Mouse (Mus musculus) midbrain, embryonic 12.5 days (tissue): ENCODE data around the gene Kansl1l. TPM values are rescaled to one million over a fixed set of nuclear protein-coding genes. Genes with fewer than 3 reads are reported as not detected.

Source experiments
- ATAC-seq: fragments of 200-750 bp; cut with Nextera tagmentation; 2 replicates; pipeline ENCODE4 v1.8.0; 2017; ENCODE audit warnings: low read depth, moderate TSS enrichment, moderate library complexity; ENCODE audit not compliant: low FRiP score
- H3K27ac ChIP-seq: fragments of 300-500 bp; sonication (generic); replicated peaks from 2 replicates; pipeline ENCODE4 v1.5.1; 2016; ENCODE audit warnings: mild to moderate bottlenecking
- H3K27me3 ChIP-seq: fragments of 300-500 bp; sonication (generic); 2 replicates; pipeline ENCODE4 v1.6.1; 2016; ENCODE audit warnings: mild to moderate bottlenecking
- H3K36me3 ChIP-seq: fragments of 300-500 bp; sonication (generic); 2 replicates; pipeline ENCODE4 v1.6.1; 2016
- H3K4me1 ChIP-seq: fragments of 300-500 bp; sonication (generic); 2 replicates; pipeline ENCODE4 v1.6.1; 2016
- H3K4me2 ChIP-seq: fragments of 300-500 bp; sonication (generic); replicated peaks from 2 replicates; pipeline ENCODE4 v1.6.1; 2016; ENCODE audit warnings: mild to moderate bottlenecking, moderate library complexity
- H3K4me3 ChIP-seq: fragments of 300-500 bp; sonication (generic); 2 replicates; pipeline ENCODE4 v1.5.1; 2016; ENCODE audit warnings: mild to moderate bottlenecking
- H3K9ac ChIP-seq: fragments of 300-500 bp; sonication (generic); replicated peaks from 2 replicates; pipeline ENCODE4 v1.6.1; 2016; ENCODE audit warnings: mild to moderate bottlenecking, moderate library complexity
- H3K9me3 ChIP-seq: fragments of 300-500 bp; sonication (generic); 2 replicates; pipeline ENCODE4 v1.6.1; 2016; ENCODE audit warnings: mild to moderate bottlenecking
- WGBS: fragments of 180-500 bp; shearing (Covaris S2); methylation state at CpG from one replicate; pipeline ENCODE4 v1.1.7; 2016; 5-methylcytosine and 5-hydroxymethylcytosine counted together
- polyA plus RNA-seq: library from polyadenylated mRNA; unstranded; fragments of >200 nt; fragmentation: Nextera tagmentation; extraction: Ambion mirVana; gene quantifications from 2 replicates; pipeline ENCODE4 v1.2.1, GENCODE M21; 2016

The Kansl1l gene
- polyA plus RNA-seq, result 17.2 and 20.7 TPM in 2 replicates

DNA sequence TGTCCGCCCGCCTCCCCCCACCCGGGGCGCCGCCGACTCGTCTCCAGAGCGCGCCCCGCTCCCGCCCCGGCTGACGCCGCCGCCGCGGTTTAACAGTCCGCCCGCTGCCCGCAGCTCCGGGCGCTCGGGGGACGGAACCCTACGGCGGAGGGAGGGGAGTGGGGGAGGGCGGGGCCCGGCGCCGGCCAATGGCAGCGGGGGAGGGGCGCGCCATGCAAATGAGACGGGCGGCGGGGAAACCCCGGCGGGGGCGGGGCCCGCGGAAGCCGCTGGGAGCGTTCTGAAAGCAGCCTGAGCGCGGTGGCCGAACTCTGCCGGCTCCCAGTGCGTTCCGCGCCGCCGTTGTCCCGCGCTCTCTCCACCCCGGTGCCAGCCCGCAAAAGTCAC lies at the start of gene Kansl1l:
Kansl1l (minus strand) TSS at position 110 of the 387 bp plus-strand sequence.
- Histone ChIP-seq H3K4me3 (peak within 1 kb of the TSS; percentile 88), H3K27me3 (peaks cover 7% of the 10 kb centered on the region), H3K4me1 (peaks cover 17% of the 10 kb centered on the region), H3K9me3 (no peaks in the 10 kb centered on the region), H3K4me2 (peak within 1 kb of the TSS; percentile 81), H3K27ac (peak within 1 kb of the TSS; percentile 98), H3K36me3 (no peaks in the 10 kb centered on the region), H3K9ac (peak within 1 kb of the TSS; percentile 92)
- peak; percentile 87 for ATAC-seq
- 0% methylated on average over 19 of the region's 56 CpGs for WGBS

DNA sequence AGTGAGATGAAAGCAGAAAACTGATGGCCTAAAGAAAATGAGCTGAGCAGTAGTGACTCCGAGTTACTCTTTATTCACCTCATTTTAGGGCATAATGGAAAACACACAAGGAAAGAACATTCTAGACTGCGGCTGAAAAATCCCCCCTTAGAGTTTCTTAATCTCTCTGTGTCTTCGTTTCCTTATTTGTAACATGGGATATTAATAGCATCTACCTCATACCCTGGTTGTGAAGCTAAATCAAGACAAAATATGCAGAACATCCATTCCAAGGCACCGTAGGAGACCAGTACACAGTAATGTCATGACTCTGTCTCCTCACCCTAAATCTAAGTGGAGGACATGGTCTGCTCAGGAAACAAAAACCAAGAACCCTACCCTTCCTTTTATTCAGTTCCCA lies 48.3 kb upstream of the Kansl1l start:
- H3K27me3 ChIP-seq, result no peaks in the 10 kb centered on the region
- H3K4me2 ChIP-seq, result no peak overlapping the region
- H3K9me3 ChIP-seq, result no peaks in the 10 kb centered on the region
- peaks cover 14% of the 10 kb centered on the region for H3K4me1 ChIP-seq
- no peak overlapping the region for H3K9ac ChIP-seq
- H3K27ac ChIP-seq, result no peak overlapping the region
- no peak for ATAC-seq
- H3K4me3 ChIP-seq, result no peak overlapping the region
- H3K36me3 ChIP-seq, result no peaks in the 10 kb centered on the region
- WGBS, result 89% methylated on average over 4 of the region's 4 CpGs

DNA sequence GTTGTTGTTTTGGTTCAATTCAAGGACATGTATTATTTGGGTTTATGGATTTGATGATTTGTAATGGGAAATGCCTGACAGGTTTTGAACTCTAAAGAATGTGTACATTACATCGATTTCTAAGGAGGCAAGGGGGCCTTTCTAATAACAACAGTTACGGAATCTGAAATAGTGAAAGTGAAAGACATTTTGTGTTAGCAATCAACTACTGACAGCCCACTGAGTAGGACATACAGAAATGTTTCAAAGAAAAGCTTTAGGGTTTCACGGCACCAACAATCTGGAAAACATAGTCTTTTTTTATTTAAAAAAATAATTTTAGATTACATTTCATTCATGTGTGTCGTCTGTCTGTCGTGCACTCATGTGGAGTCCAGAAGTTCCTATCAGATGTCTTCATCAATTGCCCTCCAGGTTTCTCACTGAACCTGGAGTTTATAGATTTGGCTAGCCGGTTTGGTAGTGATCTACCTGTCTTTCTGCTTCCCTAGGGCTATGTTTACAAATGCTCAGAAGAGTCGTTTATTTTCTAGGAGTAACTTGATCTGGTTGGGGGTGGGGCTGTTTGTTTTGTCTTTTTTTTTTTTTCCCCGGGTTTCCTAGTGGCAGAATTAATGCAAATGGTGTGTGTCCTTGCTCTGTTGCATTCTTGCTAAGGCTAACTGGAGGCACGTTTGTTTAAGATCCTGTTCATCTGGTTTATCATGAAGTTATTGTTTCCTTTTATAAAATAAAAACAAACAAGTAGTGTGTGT lies 46.6 kb upstream of the Kansl1l start:
- no peak overlapping the region for H3K9ac ChIP-seq
- no peak overlapping the region for H3K4me3 ChIP-seq
- H3K27ac ChIP-seq, result no peak overlapping the region
- H3K27me3 ChIP-seq, result no peaks in the 10 kb centered on the region
- no peaks in the 10 kb centered on the region; the same call in 1 of the 2 replicates for H3K9me3 ChIP-seq
- WGBS, result 20% methylated on average over 9 of the region's 9 CpGs
- peak overlapping the region; percentile 71 for H3K4me2 ChIP-seq
- H3K36me3 ChIP-seq, result no peaks in the 10 kb centered on the region
- H3K4me1 ChIP-seq, result peaks cover 14% of the 10 kb centered on the region
- no peak for ATAC-seq

DNA sequence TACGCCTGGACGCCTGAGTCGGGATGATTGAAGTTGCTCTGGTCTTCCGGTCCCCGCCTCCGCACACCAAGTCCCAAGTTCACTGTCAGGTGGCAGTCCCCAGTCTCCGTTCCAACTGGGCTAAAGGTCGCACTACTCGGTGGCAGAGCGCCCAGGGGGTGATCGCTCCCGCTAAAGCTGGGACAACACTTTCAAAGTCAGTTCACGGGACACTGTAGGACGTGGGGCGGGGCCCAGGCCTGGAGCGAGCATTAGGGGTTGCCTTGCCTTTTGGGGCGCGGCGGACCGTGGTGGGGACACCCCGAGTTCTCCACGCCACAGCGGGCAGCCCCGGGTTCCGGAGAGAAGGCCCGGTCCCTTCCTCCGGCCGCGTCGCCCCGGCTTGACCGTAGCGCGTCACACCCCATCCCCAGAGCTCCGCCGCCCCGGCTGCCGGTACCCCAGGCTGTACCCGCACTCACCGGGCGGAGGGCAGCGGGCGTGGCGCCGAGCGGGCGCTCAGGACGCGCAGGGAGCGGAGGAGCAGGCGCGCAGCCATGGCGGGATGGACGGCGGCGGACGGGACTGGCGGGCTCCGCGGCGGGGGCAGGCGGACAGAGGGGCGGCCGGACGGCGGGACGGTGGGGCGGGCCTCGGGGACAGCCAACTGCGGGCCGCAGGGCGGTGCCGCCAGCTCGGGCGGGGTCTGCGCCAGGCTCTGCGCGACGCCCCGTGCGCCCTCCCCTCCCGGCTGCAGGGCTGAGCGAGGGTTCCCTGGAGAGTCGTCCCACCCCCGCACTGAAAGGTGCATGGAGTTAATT lies 45.5 kb upstream of the Kansl1l start, which contains the start of gene Acadl:
Acadl (minus strand) TSS at position 566 of the 800 bp plus-strand sequence.
- H3K4me1 ChIP-seq, result peaks cover 14% of the 10 kb centered on the region
- H3K9me3 ChIP-seq, result no peaks in the 10 kb centered on the region; the same call in 1 of the 2 replicates
- peak; percentile 88 for ATAC-seq
- H3K36me3 ChIP-seq, result peaks cover 1% of the 10 kb centered on the region; the same call in 1 of the 2 replicates
- H3K4me3 ChIP-seq, result peak within 1 kb of the TSS; percentile 87
- peak within 1 kb of the TSS; percentile 83 for H3K9ac ChIP-seq
- H3K4me2 ChIP-seq, result peak within 1 kb of the TSS; percentile 71
- under 1% methylated on average over 83 of the region's 85 CpGs for WGBS
- peak within 1 kb of the TSS; percentile 49; the same call in 1 of the 2 replicates for H3K27ac ChIP-seq
- no peaks in the 10 kb centered on the region for H3K27me3 ChIP-seq

DNA sequence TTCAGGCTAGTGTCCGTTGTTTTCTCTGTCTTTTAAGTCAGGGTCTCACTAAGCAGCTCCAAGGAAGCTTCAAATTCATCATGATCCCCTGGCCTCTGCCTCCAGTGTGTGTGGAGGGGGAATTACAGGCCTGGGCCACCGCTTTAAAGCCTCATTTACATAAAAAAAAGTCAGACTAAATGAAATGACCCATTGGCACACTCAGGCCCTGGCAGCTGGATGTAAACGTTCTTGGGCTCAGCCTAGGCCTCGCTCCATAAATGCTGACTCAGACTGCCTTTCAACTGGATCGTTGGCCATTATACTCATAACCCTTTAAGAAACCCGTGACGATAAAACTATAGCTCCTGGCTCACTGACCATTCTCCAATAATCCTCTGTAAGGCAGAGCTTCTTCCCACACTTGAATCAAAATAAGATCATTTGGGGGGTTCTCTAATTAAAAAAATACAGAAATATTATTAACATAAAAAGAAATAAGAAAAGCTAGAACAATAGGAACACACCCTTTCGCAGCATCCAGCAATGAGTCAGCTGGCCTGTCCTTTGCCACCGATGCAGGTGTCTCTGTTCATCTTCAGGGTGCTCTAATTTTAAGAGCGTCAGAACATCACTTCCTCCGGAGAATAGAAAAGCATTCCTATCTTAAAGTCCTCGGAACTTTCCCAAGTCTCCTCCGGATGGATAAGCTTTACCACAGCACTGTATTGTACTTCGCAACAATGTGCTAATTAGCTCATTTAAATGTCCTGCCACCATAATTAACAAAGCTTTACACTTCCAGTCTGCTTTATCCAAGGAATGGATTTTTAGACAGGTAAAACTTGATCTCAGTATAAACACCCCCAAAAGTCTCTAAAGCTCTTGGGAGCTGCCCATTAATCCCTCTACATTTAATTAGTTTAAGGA lies 44.7 kb upstream of the Kansl1l start:
- Histone ChIP-seq H3K9me3 (no peaks in the 10 kb centered on the region; the same call in 1 of the 2 replicates), H3K27me3 (no peaks in the 10 kb centered on the region), H3K9ac (no peak overlapping the region), H3K4me3 (peak overlapping the region; percentile 87), H3K4me1 (peaks cover 14% of the 10 kb centered on the region), H3K27ac (no peak overlapping the region; the same call in 1 of the 2 replicates), H3K4me2 (peak overlapping the region; percentile 71), H3K36me3 (peaks cover 7% of the 10 kb centered on the region; the same call in 1 of the 2 replicates)
- ATAC-seq, result peak; percentile 47; the same call in 1 of the 2 replicates
- 12% methylated on average over 14 of the region's 14 CpGs for WGBS

DNA sequence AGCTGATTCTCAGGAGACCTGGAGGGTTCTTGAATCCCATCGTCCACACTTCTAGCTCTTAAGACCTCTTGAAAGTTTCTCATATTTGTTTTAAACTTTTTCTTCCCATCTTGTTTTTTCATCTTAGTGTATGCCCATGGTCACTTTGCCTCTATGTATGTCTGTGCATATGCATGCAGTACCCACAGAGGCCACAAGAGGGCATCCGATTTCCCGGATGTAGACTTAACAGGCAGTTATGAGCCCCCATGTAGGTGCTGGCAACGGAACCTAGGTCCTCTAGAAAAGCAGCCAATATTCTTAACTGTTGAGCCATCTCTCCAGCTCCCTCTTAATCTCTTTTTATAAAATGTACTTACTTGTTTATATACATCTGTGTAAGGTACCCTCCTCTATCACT lies 30.1 kb upstream of the Kansl1l start:
- ATAC-seq, result no peak
- 91% methylated on average over 4 of the region's 4 CpGs for WGBS

DNA sequence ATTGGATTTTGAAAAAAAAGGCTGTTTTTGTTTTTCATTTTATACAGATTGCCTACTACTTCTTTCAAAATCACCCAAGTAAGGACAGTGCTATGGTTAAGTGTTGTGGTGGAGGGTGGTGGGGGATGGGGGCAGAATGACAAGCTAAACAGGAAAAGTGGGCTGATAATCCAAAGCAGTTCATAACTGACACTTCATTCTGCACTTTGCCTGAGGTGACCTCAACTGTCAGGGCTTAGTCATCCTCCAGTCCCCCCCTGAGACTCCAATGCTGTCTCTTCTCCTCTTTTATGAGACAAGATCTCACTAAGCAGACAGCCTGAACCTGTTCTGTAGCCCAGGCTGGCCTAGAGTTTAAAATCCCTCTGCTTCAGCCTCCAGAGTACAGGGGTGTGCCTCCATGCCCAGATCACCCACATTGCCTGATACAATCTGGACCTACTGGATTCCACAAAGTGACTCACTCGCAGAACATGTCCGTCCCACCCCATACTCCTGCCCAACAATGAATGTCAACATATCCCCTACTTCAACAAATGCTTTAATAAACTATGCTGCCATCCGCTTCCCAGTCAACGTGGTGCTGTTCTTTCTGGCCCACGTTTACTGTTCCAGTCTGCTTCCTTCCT lies 28.4 kb upstream of the Kansl1l start:
- Histone ChIP-seq H3K4me2 (no peak overlapping the region), H3K4me3 (no peak overlapping the region), H3K36me3 (peaks cover 16% of the 10 kb centered on the region), H3K9me3 (peaks cover 7% of the 10 kb centered on the region; the same call in 1 of the 2 replicates), H3K4me1 (peaks cover 5% of the 10 kb centered on the region; the same call in 1 of the 2 replicates), H3K27me3 (no peaks in the 10 kb centered on the region), H3K9ac (no peak overlapping the region), H3K27ac (no peak overlapping the region)
- WGBS, result 88% methylated on average over 5 of the region's 5 CpGs
- no peak for ATAC-seq

More for the DNA sequence above, 30.1 kb upstream of the Kansl1l start:
- Histone ChIP-seq H3K27me3 (no peaks in the 10 kb centered on the region), H3K9ac (no peak overlapping the region), H3K9me3 (peaks cover 7% of the 10 kb centered on the region; the same call in 1 of the 2 replicates), H3K27ac (no peak overlapping the region), H3K4me3 (no peak overlapping the region), H3K4me1 (no peaks in the 10 kb centered on the region), H3K36me3 (peaks cover 20% of the 10 kb centered on the region), H3K4me2 (no peak overlapping the region)

DNA sequence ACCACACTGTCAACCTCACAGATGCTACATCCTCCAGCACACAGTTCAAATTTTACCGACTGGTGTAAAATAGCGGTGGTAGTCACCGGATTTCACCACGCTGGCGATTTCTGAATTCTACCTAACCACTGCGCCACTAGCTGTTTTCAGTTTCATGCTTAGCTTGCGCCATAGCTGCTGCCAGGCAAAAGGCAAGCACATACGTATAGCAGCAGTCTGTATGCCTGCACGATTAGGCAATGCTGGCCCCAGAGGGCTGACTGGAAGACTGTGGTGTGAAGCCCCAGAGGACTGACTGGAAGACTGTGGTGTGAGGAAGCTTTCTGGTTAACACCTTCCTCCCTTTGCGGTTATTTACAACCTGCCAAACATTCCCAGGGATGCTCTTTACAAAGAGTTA lies 24.6 kb upstream of the Kansl1l start:
- no peak overlapping the region for H3K9ac ChIP-seq
- H3K4me1 ChIP-seq, result peaks cover 5% of the 10 kb centered on the region; the same call in 1 of the 2 replicates
- H3K4me3 ChIP-seq, result no peak overlapping the region
- no peak for ATAC-seq
- H3K27ac ChIP-seq, result no peak overlapping the region
- H3K9me3 ChIP-seq, result no peaks in the 10 kb centered on the region
- no peak overlapping the region for H3K4me2 ChIP-seq
- 0 out of 2 replicates have a peak, but pooled peaks cover 4% of the 10 kb centered on the region for H3K36me3 ChIP-seq
- WGBS, result 78% methylated on average over 10 of the region's 10 CpGs
- H3K27me3 ChIP-seq, result no peaks in the 10 kb centered on the region

DNA sequence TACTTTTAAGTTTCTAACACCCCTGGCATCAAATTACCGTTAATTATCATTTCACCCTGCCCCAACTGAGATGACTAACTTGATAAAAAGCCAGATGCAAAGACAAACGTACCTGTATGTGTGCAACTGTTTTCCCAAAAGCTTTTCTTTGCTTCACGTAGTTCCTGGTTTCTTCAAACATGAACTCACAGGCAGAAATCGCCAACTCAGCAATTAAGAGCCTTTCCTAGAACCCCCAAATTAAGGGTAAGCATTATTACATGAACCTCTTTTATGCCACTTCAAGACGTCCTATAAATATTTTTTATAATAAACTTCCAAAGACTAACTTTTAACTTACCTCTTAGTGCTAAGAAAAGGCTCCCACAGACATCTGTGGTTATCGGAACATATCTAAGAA lies 24.1 kb upstream of the Kansl1l start:
- H3K4me3 ChIP-seq, result no peak overlapping the region
- no peak for ATAC-seq
- 85% methylated on average over 6 of the region's 6 CpGs for WGBS
- no peak overlapping the region for H3K4me2 ChIP-seq
- H3K27me3 ChIP-seq, result no peaks in the 10 kb centered on the region
- no peak overlapping the region for H3K9ac ChIP-seq
- no peaks in the 10 kb centered on the region for H3K9me3 ChIP-seq
- no peak overlapping the region for H3K27ac ChIP-seq
- H3K36me3 ChIP-seq, result 0 out of 2 replicates have a peak, but pooled peaks cover 4% of the 10 kb centered on the region
- H3K4me1 ChIP-seq, result peaks cover 5% of the 10 kb centered on the region; the same call in 1 of the 2 replicates

DNA sequence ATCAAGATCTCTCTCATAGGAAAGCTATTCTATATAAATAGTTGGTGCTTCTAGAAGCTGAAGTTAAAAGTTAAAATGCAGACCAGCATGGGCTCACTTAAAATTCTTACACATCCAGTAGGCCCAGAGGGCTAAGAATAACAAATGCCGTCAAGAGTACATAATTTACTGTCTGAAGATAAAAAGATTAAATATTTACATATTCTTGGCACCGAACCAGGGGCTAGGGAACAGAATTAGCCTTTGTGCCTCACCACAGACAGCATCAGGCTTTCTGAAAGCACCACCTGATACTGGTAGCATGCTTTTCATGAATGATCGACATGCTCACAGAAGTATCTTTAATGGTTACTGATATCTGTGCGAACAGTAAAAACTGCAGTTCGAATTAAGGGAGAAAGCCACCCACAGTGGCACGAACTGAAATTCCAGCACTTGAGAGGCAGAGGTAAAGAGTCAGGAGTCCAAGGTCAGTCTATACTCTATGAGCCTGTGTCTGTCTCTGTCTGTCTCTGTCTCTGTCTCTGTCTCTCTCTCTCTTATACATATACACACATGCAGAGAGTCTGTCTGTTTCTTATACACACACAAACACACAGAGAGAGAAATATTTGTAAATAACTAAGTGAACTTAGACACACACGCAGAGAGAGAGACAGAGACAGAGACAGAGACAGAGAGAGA lies 22.5 kb upstream of the Kansl1l start:
- Histone ChIP-seq H3K36me3 (0 out of 2 replicates have a peak, but pooled peaks cover 1% of the 10 kb centered on the region), H3K4me1 (peaks cover 5% of the 10 kb centered on the region; the same call in 1 of the 2 replicates), H3K4me2 (no peak overlapping the region), H3K9ac (no peak overlapping the region), H3K4me3 (no peak overlapping the region), H3K9me3 (no peaks in the 10 kb centered on the region), H3K27ac (no peak overlapping the region), H3K27me3 (no peaks in the 10 kb centered on the region)
- WGBS, result 86% methylated on average over 7 of the region's 7 CpGs
- no peak for ATAC-seq
